Mouse (Mus musculus) myocyte (in vitro differentiated cells): ENCODE results near the gene Rabl6.

Experiments used
- CEBPB ChIP-seq: IDR thresholded peaks from 2 replicates; pipeline ENCODE4 v1.6.1; 2011; ENCODE audit warnings: mild to moderate bottlenecking, moderate library complexity; ENCODE audit not compliant: poor library complexity, insufficient read depth, severe bottlenecking
- E2F4 ChIP-seq: IDR thresholded peaks from one replicate; pipeline ENCODE4 v1.6.1; 2011; ENCODE audit warnings: mild to moderate bottlenecking, control low read depth, moderate library complexity; ENCODE audit not compliant: insufficient read depth
- MAX ChIP-seq: IDR thresholded peaks from one replicate; pipeline ENCODE4 v1.6.1; 2011; ENCODE audit warnings: low read depth, mild to moderate bottlenecking, control low read depth
- MYOG ChIP-seq, 3 experiments: IDR thresholded peaks; one replicate each; pipeline ENCODE4 v1.6.1; 2011; ENCODE audit warnings: control low read depth in 2 of 3, low read depth in 2 of 3, mild to moderate bottlenecking in 2 of 3; ENCODE audit not compliant: insufficient read length in 2 of 3, control insufficient read depth in 1 of 3, insufficient read depth in 1 of 3
- POLR2A ChIP-seq: IDR thresholded peaks from one replicate; pipeline ENCODE4 v1.6.1; 2011; ENCODE audit warnings: low read depth, mild to moderate bottlenecking, control low read depth, moderate library complexity; ENCODE audit not compliant: insufficient read length
- POLR2AphosphoS2 ChIP-seq: IDR thresholded peaks from one replicate; pipeline ENCODE4 v1.6.1; 2011; ENCODE audit warnings: low read depth, control low read depth; ENCODE audit not compliant: insufficient read length
- TCF12 ChIP-seq: IDR thresholded peaks from one replicate; pipeline ENCODE4 v1.6.1; 2011; ENCODE audit warnings: mild to moderate bottlenecking, control low read depth; ENCODE audit not compliant: poor library complexity, insufficient read depth, severe bottlenecking
- TCF3 ChIP-seq: IDR thresholded peaks from one replicate; pipeline ENCODE4 v1.6.1; 2011; ENCODE audit warnings: low read depth, control low read depth; ENCODE audit not compliant: insufficient read length
- USF1 ChIP-seq: IDR thresholded peaks from one replicate; pipeline ENCODE4 v1.6.1; 2011; ENCODE audit warnings: low read depth, mild to moderate bottlenecking, control low read depth, moderate library complexity

- TF ChIP-seq POLR2A = peak; percentile 60
- TF ChIP-seq CEBPB = no peak
- TF ChIP-seq MAX = no peak
- no peak for TF ChIP-seq TCF3
- no peak for TF ChIP-seq E2F4
- peak; percentile 77 for TF ChIP-seq POLR2AphosphoS2
- no peak for TF ChIP-seq TCF12
- TF ChIP-seq MYOG (IDR thresholded peaks at IDR 0.05; ENCODE audit: control insufficient read depth in 1 of 3, insufficient read depth in 1 of 3, insufficient read length in 2 of 3, low read depth in 2 of 3) = no peak
- no peak for TF ChIP-seq USF1
These were observed 33.5 kb downstream of the Rabl6 start, which contains the start of the genes Mamdc4 and Phpt1 for GRCm38 (mm10) chr2:25574579-25575431.
